Mouse (Mus musculus): ENCODE data around the gene Ccn5. TPM values are rescaled to one million over a fixed set of nuclear protein-coding genes. Genes with fewer than 3 reads are reported as not detected.

Ccn5 gene
- polyA plus RNA-seq, 1 experiment from 2014 or later = 0.24 TPM

- Histone ChIP-seq H3K27me3 (replicated peaks; ENCODE audit: control insufficient read depth, insufficient read depth, low read length) (no peaks in the 10 kb centered on the region), H3K9me3 (ENCODE audit: control insufficient read depth, low read length) (no peaks in the 10 kb centered on the region), H3K27ac (ENCODE audit: low read length) (no peak overlapping the region), H3K4me1 (ENCODE audit: control insufficient read depth, insufficient read depth, low read length) (no peaks in the 10 kb centered on the region), H3K36me3 (ENCODE audit: control insufficient read depth, insufficient read depth, low read length) (no peaks in the 10 kb centered on the region), H3K4me2 (ENCODE audit: low read depth, low read length) (no peak overlapping the region), H3K4me3 (ENCODE audit: low read length) (no peak overlapping the region), H3K9ac (ENCODE audit: low read depth, low read length) (no peak overlapping the region)
- 69% methylated on average over 5 of the region's 5 CpGs for WGBS
- ATAC-seq = no peak
Measured at GRCm38 (mm10) chr2:163826494-163826893, 5.8 kb downstream of the Ccn5 start.

GRCm38 (mm10) chr2:163831163-163831562 is 10.5 kb downstream of the Ccn5 start:
- Histone ChIP-seq H3K4me1 (ENCODE audit: control insufficient read depth, insufficient read depth, low read length) (no peaks in the 10 kb centered on the region), H3K9ac (ENCODE audit: low read depth, low read length) (no peak overlapping the region), H3K9me3 (ENCODE audit: control insufficient read depth, low read length) (no peaks in the 10 kb centered on the region), H3K36me3 (ENCODE audit: control insufficient read depth, insufficient read depth, low read length) (no peaks in the 10 kb centered on the region), H3K27ac (ENCODE audit: low read length) (no peak overlapping the region), H3K4me3 (ENCODE audit: low read length) (no peak overlapping the region), H3K4me2 (ENCODE audit: low read depth, low read length) (no peak overlapping the region), H3K27me3 (replicated peaks; ENCODE audit: control insufficient read depth, insufficient read depth, low read length) (no peaks in the 10 kb centered on the region)
- 59% methylated on average over 1 of the region's 1 CpGs for whole genome bisulfite sequencing
- no peak for ATAC-seq

GRCm38 (mm10) chr2:163838043-163838442 is 17.4 kb downstream of the Ccn5 start:
- H3K9ac ChIP-seq (ENCODE audit: low read depth, low read length) = no peak overlapping the region
- no peak overlapping the region for H3K4me2 ChIP-seq (ENCODE audit: low read depth, low read length)
- no peaks in the 10 kb centered on the region for H3K4me1 ChIP-seq (ENCODE audit: control insufficient read depth, insufficient read depth, low read length)
- no peaks in the 10 kb centered on the region for H3K36me3 ChIP-seq (ENCODE audit: control insufficient read depth, insufficient read depth, low read length)
- H3K27me3 ChIP-seq (replicated peaks; ENCODE audit: control insufficient read depth, insufficient read depth, low read length) = no peaks in the 10 kb centered on the region
- no peaks in the 10 kb centered on the region for H3K9me3 ChIP-seq (ENCODE audit: control insufficient read depth, low read length)
- no peak overlapping the region for H3K4me3 ChIP-seq (ENCODE audit: low read length)
- WGBS = 24% methylated on average over 9 of the region's 9 CpGs
- no peak overlapping the region for H3K27ac ChIP-seq (ENCODE audit: low read length)
- ATAC-seq = 0 out of 2 replicates have a peak, but pooled peaks have one; percentile 26

- 59% methylated on average over 6 of the region's 6 CpGs for WGBS
- no peak overlapping the region for H3K4me3 ChIP-seq (ENCODE audit: low read length)
- no peak for ATAC-seq
- H3K9ac ChIP-seq (ENCODE audit: low read depth, low read length) = no peak overlapping the region
- H3K4me1 ChIP-seq (ENCODE audit: control insufficient read depth, insufficient read depth, low read length) = no peaks in the 10 kb centered on the region
- H3K27ac ChIP-seq (ENCODE audit: low read length) = no peak overlapping the region
- no peaks in the 10 kb centered on the region for H3K36me3 ChIP-seq (ENCODE audit: control insufficient read depth, insufficient read depth, low read length)
- H3K4me2 ChIP-seq (ENCODE audit: low read depth, low read length) = no peak overlapping the region
- no peaks in the 10 kb centered on the region for H3K27me3 ChIP-seq (replicated peaks; ENCODE audit: control insufficient read depth, insufficient read depth, low read length)
- H3K9me3 ChIP-seq (ENCODE audit: control insufficient read depth, low read length) = no peaks in the 10 kb centered on the region
Measured at GRCm38 (mm10) chr2:163839519-163839918, 18.9 kb downstream of the Ccn5 start.

GRCm38 (mm10) chr2:163842043-163842442 is 21.4 kb downstream of the Ccn5 start:
- Histone ChIP-seq H3K4me1 (ENCODE audit: control insufficient read depth, insufficient read depth, low read length) (no peaks in the 10 kb centered on the region), H3K36me3 (ENCODE audit: control insufficient read depth, insufficient read depth, low read length) (no peaks in the 10 kb centered on the region), H3K27me3 (replicated peaks; ENCODE audit: control insufficient read depth, insufficient read depth, low read length) (no peaks in the 10 kb centered on the region), H3K9ac (ENCODE audit: low read depth, low read length) (no peak overlapping the region), H3K27ac (ENCODE audit: low read length) (no peak overlapping the region), H3K9me3 (ENCODE audit: control insufficient read depth, low read length) (no peaks in the 10 kb centered on the region), H3K4me3 (ENCODE audit: low read length) (no peak overlapping the region), H3K4me2 (ENCODE audit: low read depth, low read length) (no peak overlapping the region)
- ATAC-seq = no peak
- 64% methylated on average over 4 of the region's 4 CpGs for WGBS

- ATAC-seq = no peak
- peaks cover 59% of the 10 kb centered on the region for H3K27me3 ChIP-seq (replicated peaks; ENCODE audit: control insufficient read depth, insufficient read depth, low read length)
- no peak within 1 kb of the TSS for H3K27ac ChIP-seq (ENCODE audit: low read length)
- H3K4me3 ChIP-seq (ENCODE audit: low read length) = peak within 1 kb of the TSS; percentile 25
- H3K9me3 ChIP-seq (ENCODE audit: control insufficient read depth, low read length) = no peaks in the 10 kb centered on the region
- no peaks in the 10 kb centered on the region; the same call in 1 of the 2 replicates for H3K4me1 ChIP-seq (ENCODE audit: control insufficient read depth, insufficient read depth, low read length)
- H3K9ac ChIP-seq (ENCODE audit: low read depth, low read length) = no peak within 1 kb of the TSS
- H3K4me2 ChIP-seq (ENCODE audit: low read depth, low read length) = peak within 1 kb of the TSS; percentile 19
- WGBS = 1% methylated on average over 38 of the region's 38 CpGs
- no peaks in the 10 kb centered on the region for H3K36me3 ChIP-seq (ENCODE audit: control insufficient read depth, insufficient read depth, low read length)
Measured at GRCm38 (mm10) chr2:163853461-163853901, 32.8 kb downstream of the Ccn5 start, which contains the start of gene Kcnk15. Gene Kcnk15 (plus strand): TSS chr2:163853651.

GRCm38 (mm10) chr2:163857233-163857632 is 36.6 kb downstream of the Ccn5 start:
- no peaks in the 10 kb centered on the region for H3K9me3 ChIP-seq (ENCODE audit: control insufficient read depth, low read length)
- H3K4me2 ChIP-seq (ENCODE audit: low read depth, low read length) = no peak overlapping the region
- peaks cover 49% of the 10 kb centered on the region for H3K27me3 ChIP-seq (replicated peaks; ENCODE audit: control insufficient read depth, insufficient read depth, low read length)
- 75% methylated on average over 6 of the region's 6 CpGs for WGBS
- no peak overlapping the region for H3K9ac ChIP-seq (ENCODE audit: low read depth, low read length)
- no peak overlapping the region for H3K4me3 ChIP-seq (ENCODE audit: low read length)
- no peaks in the 10 kb centered on the region for H3K36me3 ChIP-seq (ENCODE audit: control insufficient read depth, insufficient read depth, low read length)
- no peak overlapping the region for H3K27ac ChIP-seq (ENCODE audit: low read length)
- H3K4me1 ChIP-seq (ENCODE audit: control insufficient read depth, insufficient read depth, low read length) = no peaks in the 10 kb centered on the region; the same call in 1 of the 2 replicates
- no peak for ATAC-seq

GRCm38 (mm10) chr2:163858254-163858947 is 37.7 kb downstream of the Ccn5 start:
- no peak overlapping the region for H3K9ac ChIP-seq (ENCODE audit: low read depth, low read length)
- H3K9me3 ChIP-seq (ENCODE audit: control insufficient read depth, low read length) = no peaks in the 10 kb centered on the region
- H3K4me2 ChIP-seq (ENCODE audit: low read depth, low read length) = peak overlapping the region; percentile 27; the same call in 1 of the 2 replicates
- peak; percentile 40; the same call in 1 of the 2 replicates for ATAC-seq
- 12% methylated on average over 50 of the region's 50 CpGs for WGBS
- peaks cover 41% of the 10 kb centered on the region for H3K27me3 ChIP-seq (replicated peaks; ENCODE audit: control insufficient read depth, insufficient read depth, low read length)
- H3K4me1 ChIP-seq (ENCODE audit: control insufficient read depth, insufficient read depth, low read length) = no peaks in the 10 kb centered on the region; the same call in 1 of the 2 replicates
- no peak overlapping the region for H3K4me3 ChIP-seq (ENCODE audit: low read length)
- no peak overlapping the region for H3K27ac ChIP-seq (ENCODE audit: low read length)
- no peaks in the 10 kb centered on the region for H3K36me3 ChIP-seq (ENCODE audit: control insufficient read depth, insufficient read depth, low read length)

GRCm38 (mm10) chr2:163865311-163865710 is 44.6 kb downstream of the Ccn5 start:
- H3K4me2 ChIP-seq (ENCODE audit: low read depth, low read length) = no peak overlapping the region
- H3K9ac ChIP-seq (ENCODE audit: low read depth, low read length) = no peak overlapping the region
- H3K4me3 ChIP-seq (ENCODE audit: low read length) = no peak overlapping the region
- H3K4me1 ChIP-seq (ENCODE audit: control insufficient read depth, insufficient read depth, low read length) = no peaks in the 10 kb centered on the region
- H3K9me3 ChIP-seq (ENCODE audit: control insufficient read depth, low read length) = no peaks in the 10 kb centered on the region
- WGBS = 87% methylated on average over 5 of the region's 5 CpGs
- no peaks in the 10 kb centered on the region for H3K27me3 ChIP-seq (replicated peaks; ENCODE audit: control insufficient read depth, insufficient read depth, low read length)
- H3K36me3 ChIP-seq (ENCODE audit: control insufficient read depth, insufficient read depth, low read length) = no peaks in the 10 kb centered on the region
- no peak overlapping the region for H3K27ac ChIP-seq (ENCODE audit: low read length)
- ATAC-seq = no peak
